Mouse (Mus musculus) layer of hippocampus, adult 9-11 months (tissue): Measurements from ENCODE around the gene 6330409D20Rik.

Experiments
- DNase-seq: peaks from one replicate; pipeline ENCODE4 v3.0.0; 2022

6330409D20Rik gene

DNA sequence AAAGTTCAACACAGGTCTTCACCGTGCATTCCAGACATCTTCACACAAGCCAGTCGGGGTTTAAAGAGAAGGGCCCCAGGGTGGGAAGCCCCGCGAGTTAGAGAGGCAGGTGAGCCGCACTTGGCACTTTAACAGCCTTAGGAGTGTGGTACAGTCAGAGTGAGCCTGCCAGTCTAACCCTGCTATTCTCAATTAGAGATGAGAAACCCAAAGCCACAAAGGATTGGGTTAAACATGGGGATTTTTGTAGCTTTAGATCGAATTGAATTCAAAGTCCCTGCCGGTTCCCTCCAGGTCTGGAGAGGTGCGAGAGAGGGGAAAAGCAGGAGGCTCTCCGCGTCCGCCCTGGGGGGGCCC, at the start of gene 6330409D20Rik:
Gene 6330409D20Rik, minus strand, starts transcription at position 101 of the 357 bp plus-strand sequence.
- DNase-seq = no peak

- DNase-seq = no peak
Measured at GRCm38 (mm10) chr2:32788581-32788980, 47.8 kb upstream of the 6330409D20Rik start.

GRCm38 (mm10) chr2:32787176-32787575, 46.4 kb upstream of the 6330409D20Rik start:
- DNase-seq = no peak

- no peak for DNase-seq
Measured at GRCm38 (mm10) chr2:32784048-32784681, 43.3 kb upstream of the 6330409D20Rik start, which contains the start of gene Cfap157. Gene Cfap157, minus strand, starts transcription at chr2:32784428.

DNA sequence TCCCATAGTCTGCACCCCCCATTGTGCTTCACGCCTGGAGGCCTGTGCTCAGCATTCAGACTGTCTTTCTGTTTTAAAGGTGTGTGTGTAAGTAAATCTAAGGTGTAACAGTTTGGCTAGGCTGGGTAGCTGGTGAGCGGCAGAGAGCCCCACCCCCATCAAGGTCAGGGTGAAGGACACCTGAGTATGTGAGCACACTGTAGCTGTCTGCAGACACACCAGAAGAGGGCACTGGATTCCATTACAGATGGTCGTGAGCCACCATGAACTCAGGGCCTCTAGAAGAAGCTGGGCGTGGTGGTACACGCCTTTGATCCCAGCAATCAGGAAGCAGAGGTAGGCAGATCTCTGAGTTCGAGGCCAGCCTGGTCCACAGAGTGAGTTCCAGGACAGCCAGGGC, 40.9 kb upstream of the 6330409D20Rik start:
- no peak for DNase-seq

DNA sequence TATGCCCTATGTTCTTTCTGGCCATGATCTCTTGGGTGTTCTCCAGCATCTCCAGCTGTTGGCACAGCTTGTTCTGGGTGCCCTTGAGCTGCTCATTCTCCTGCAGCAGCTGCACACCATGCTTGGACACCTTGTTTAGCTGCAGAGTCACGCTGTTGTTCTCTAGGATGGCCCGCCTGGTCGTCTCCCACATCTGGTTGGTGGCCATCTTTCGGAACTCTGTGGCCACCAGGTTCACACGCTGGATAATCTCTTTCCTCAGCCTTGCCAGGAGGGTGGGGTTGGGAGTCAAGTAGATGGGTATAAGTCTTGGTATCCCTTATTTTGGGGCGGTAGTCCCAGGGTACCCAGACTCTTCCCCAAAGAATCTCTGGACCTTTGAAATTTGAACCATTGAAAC, 38.9 kb upstream of the 6330409D20Rik start:
- DNase-seq = no peak

- no peak for DNase-seq
Measured at GRCm38 (mm10) chr2:32779131-32779530, 38.3 kb upstream of the 6330409D20Rik start.

DNA sequence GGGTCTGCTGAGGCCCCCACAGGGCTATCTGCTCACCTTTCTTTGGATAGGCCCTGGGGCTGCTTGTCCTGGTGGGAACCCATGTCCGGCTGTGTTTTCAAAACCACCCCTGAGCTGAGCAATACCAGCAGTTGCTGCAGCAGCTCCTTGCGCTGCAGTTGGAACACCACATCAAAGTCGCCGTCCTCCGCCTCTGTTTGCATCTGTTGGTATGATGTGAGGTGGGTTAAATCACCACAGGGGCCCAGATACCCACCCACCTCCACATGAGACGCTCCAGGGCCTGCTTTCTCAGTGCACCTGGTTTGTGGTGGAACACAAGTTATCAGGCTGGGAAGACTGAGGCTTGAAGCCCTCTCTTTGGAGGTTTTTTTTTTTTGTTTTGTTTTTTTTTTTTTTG, 37.3 kb upstream of the 6330409D20Rik start:
- no peak for DNase-seq

GRCm38 (mm10) chr2:32776192-32776591, 35.4 kb upstream of the 6330409D20Rik start:
- no peak for DNase-seq

- DNase-seq = peak; percentile 97
Measured at GRCm38 (mm10) chr2:32775359-32776074, 34.7 kb upstream of the 6330409D20Rik start, which contains the start of the genes Ttc16 and Ptrh1. Gene Ttc16, minus strand, starts transcription at chr2:32775633. Gene Ptrh1, plus strand, starts transcription at chr2:32775786.

GRCm38 (mm10) chr2:32772626-32773279, 31.9 kb upstream of the 6330409D20Rik start:
- DNase-seq = no peak

- no peak for DNase-seq
Measured at GRCm38 (mm10) chr2:32771886-32772285, 31.1 kb upstream of the 6330409D20Rik start.

- no peak for DNase-seq
Measured at GRCm38 (mm10) chr2:32769327-32770085, 28.7 kb upstream of the 6330409D20Rik start.

- no peak for DNase-seq
Measured at GRCm38 (mm10) chr2:32768661-32769285, 28.0 kb upstream of the 6330409D20Rik start.

- DNase-seq = no peak
Measured at GRCm38 (mm10) chr2:32767241-32767640, 26.4 kb upstream of the 6330409D20Rik start.

DNA sequence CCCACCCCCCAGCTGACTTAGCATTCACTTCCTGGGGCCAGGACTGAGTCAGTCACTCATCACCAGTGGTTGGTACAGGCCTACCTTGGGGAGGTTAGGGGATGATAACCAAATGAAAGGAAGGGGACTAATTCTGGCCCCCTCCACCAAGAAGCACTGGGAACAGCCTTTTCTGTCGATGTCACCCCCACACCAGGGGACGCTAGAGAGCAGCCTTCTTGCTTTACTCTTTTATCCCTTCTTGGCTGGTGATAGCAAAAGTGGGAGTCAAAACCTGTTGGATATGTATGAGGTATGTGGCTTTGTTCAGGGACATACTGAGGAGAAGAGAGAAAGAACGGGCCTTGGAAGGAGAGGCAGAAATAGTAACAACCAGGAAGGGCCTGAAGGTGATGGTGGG, 22.5 kb upstream of the 6330409D20Rik start:
- no peak for DNase-seq

GRCm38 (mm10) chr2:32761859-32762258, 21.0 kb upstream of the 6330409D20Rik start:
- no peak for DNase-seq

- DNase-seq = no peak
Measured at GRCm38 (mm10) chr2:32761361-32761760, 20.5 kb upstream of the 6330409D20Rik start.

DNA sequence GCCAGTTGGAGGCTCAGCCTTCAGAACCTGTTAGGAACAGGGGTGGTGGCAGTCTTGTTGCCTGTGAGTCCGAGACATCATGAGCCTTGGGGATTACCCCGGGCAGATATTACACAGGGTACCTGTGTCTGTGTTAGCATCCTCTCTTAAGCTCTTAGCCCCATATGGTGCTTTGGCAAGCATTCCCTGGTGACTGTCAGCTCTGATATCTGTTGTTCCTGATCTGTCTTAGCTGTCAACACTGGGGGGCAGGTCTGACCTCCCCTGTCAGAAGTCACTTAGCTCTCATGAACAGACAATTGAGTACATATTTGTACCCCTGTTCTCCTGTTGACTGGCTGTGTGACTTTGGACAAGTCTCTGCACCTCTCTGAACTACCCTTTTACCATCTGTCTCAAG, 18.2 kb upstream of the 6330409D20Rik start:
- no peak for DNase-seq

- no peak for DNase-seq
Measured at GRCm38 (mm10) chr2:32758503-32758902, 17.7 kb upstream of the 6330409D20Rik start.

DNA sequence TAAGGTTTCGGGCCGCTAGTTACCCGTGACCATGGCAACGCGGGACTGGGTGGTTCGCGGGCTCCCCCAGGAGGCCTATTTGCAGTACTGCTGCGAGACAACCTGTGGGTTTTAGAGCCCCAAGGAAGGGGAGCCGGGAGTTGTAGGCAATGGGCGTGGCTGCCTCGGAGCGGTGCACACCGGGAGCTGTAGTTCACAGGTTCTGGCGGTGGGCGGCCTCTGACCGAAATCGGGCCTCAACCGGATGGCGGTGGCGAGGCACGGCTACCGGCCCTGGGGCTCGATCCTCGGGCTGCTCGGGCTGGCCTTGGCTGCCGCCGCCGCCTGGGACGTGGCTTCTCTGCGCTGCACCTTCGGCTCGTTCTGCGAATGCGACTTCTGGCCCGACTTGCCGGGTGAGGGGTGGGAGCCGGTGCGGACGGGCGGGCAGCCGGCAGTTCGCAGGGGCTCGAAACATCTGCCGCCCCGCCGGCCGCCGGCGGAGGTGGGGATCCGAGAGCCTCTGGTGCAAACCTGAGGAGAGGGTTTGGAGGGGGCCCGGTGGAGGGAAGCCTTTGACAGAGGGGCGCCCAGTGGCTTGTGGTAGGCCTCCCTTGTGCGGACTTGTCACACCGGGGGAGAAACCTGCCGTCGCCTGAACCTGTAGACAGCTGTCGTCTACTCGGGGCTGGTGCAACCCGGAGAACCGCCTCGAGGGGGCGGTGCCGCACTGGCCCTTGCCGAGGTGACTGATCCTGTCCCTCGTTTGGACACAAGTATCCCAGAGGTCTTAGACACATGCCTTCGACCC, 16.4 kb upstream of the 6330409D20Rik start, which contains the start of gene Tor2a:
Gene Tor2a, plus strand, starts transcription at position 179 of the 790 bp plus-strand sequence.
- peak; percentile 97 for DNase-seq

GRCm38 (mm10) chr2:32756674-32757055, 15.8 kb upstream of the 6330409D20Rik start:
- DNase-seq = no peak
